Mouse (Mus musculus): ENCODE results near the gene Mapkapk2. TPM values are rescaled to one million over a fixed set of nuclear protein-coding genes. Genes with fewer than 3 reads are reported as not detected.

The Mapkapk2 gene
- 313 and 344 TPM in 2 replicates for polyA plus RNA-seq (2012)

GRCm38 (mm10) chr1:131097700-131098094 lies at the start of gene Mapkapk2:
Gene Mapkapk2 (minus strand): TSS chr1:131097826.

GRCm38 (mm10) chr1:131138191-131139016 lies 40.8 kb upstream of the Mapkapk2 start, which contains the start of gene Dyrk3:
Gene Dyrk3 (minus strand): TSS chr1:131138340.

GRCm38 (mm10) chr1:131019492-131020098 lies 78.0 kb downstream of the Mapkapk2 start, which contains the start of gene Il10:
Gene Il10 (plus strand): TSS chr1:131019845.

Other genes with a start within 250 kb of the Mapkapk2 start
- gene Fcmr, start 232.2 kb downstream of the Mapkapk2 start, polyA plus RNA-seq (2012) = 0.57 and 6.6 TPM in 2 replicates
- gene Il24, start 210.4 kb downstream of the Mapkapk2 start, polyA plus RNA-seq (2012) = not detected in 2 replicates
- gene Il20, start 186.4 kb downstream of the Mapkapk2 start, polyA plus RNA-seq (2012) = not detected in 2 replicates
- not detected in 2 replicates for gene Il19, start 157.7 kb downstream of the Mapkapk2 start, polyA plus RNA-seq (2012)
- gene Il10, start 78.0 kb downstream of the Mapkapk2 start, polyA plus RNA-seq (2012) = not detected in 2 replicates
- gene Dyrk3, start 40.5 kb upstream of the Mapkapk2 start, polyA plus RNA-seq (2012) = 13.4 and 24.3 TPM in 2 replicates
- 19.7 and 20.1 TPM in 2 replicates for gene Eif2d, start 55.4 kb upstream of the Mapkapk2 start, polyA plus RNA-seq (2012)
- gene Rassf5, start 147.4 kb upstream of the Mapkapk2 start, polyA plus RNA-seq (2012) = 12.6 and 14.1 TPM in 2 replicates
- gene Ikbke, start 181.8 kb upstream of the Mapkapk2 start, polyA plus RNA-seq (2012) = 28.8 and 34.4 TPM in 2 replicates